Mouse (Mus musculus): Measurements from ENCODE around the gene Sult1b1. TPM values are rescaled to one million over a fixed set of nuclear protein-coding genes. Genes with fewer than 3 reads are reported as not detected.
"Not testable (repeated sequence)": the region's sequence is repeated elsewhere in the genome, so short reads cannot be mapped to it uniquely, and the experiment has no call there.

Sult1b1 gene
- total and polyA plus RNA-seq, 2 experiments from 2014 or later, result not detected

DNA sequence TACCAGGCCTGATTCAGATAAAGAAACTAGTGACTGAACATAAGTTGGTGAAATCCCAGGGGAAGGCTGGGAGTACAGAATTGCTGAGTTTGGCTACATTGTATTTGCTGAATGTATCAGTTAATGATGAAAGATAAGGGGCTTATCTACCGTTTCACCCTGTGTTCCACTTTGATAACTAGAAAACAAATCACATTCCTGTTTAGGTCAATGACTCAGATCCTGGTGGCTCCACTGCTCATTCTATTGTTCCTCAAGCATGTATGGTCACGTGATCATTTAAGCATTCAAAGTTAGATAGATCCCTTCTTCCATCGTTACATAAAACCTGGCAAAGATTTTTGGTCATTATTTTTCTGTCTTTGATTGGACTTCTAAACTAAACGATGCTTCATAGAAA lies 24.5 kb upstream of the Sult1b1 start:
- WGBS, result 69% methylated on average over 4 of the region's 4 CpGs
- DNase-seq (no peak), ATAC-seq (no peak)
- no peak overlapping the region for H3K4me3 ChIP-seq (ENCODE audit: low read depth, low read length)
- H3K9me3 ChIP-seq (ENCODE audit: low read length), result no peaks in the 10 kb centered on the region
- H3K27ac ChIP-seq (ENCODE audit: low read depth, low read length), result no peak overlapping the region
- H3K9ac ChIP-seq, result no peak overlapping the region
- no peak for TF ChIP-seq CTCF (IDR thresholded peaks at IDR 0.05; ENCODE audit: low read depth)
- no peaks in the 10 kb centered on the region for H3K4me1 ChIP-seq (ENCODE audit: insufficient read depth)
- H3K27me3 ChIP-seq (ENCODE audit: insufficient read depth, low read length), result no peaks in the 10 kb centered on the region
- H3K36me3 ChIP-seq (ENCODE audit: insufficient read depth), result no peaks in the 10 kb centered on the region
- H3K4me2 ChIP-seq (ENCODE audit: low read depth), result no peak overlapping the region

GRCm38 (mm10) chr5:87560145-87560544 lies 22.1 kb upstream of the Sult1b1 start:
- 79% methylated on average over 5 of the region's 5 CpGs for WGBS
- Histone ChIP-seq H3K36me3 (ENCODE audit: insufficient read depth) (no peaks in the 10 kb centered on the region), H3K4me3 (ENCODE audit: low read depth, low read length) (no peak overlapping the region), H3K9me3 (ENCODE audit: low read length) (no peaks in the 10 kb centered on the region), H3K4me2 (ENCODE audit: low read depth) (no peak overlapping the region), H3K9ac (no peak overlapping the region), H3K27ac (ENCODE audit: low read depth, low read length) (no peak overlapping the region), H3K4me1 (ENCODE audit: insufficient read depth) (no peaks in the 10 kb centered on the region), H3K27me3 (ENCODE audit: insufficient read depth, low read length) (no peaks in the 10 kb centered on the region)
- TF ChIP-seq CTCF (IDR thresholded peaks at IDR 0.05; ENCODE audit: low read depth), result no peak
- ATAC-seq, result no peak
- no peak for DNase-seq

GRCm38 (mm10) chr5:87550935-87551334 lies 12.9 kb upstream of the Sult1b1 start:
- Histone ChIP-seq H3K9ac (no peak overlapping the region), H3K27me3 (ENCODE audit: insufficient read depth, low read length) (no peaks in the 10 kb centered on the region), H3K9me3 (ENCODE audit: low read length) (no peaks in the 10 kb centered on the region), H3K36me3 (ENCODE audit: insufficient read depth) (no peaks in the 10 kb centered on the region), H3K27ac (ENCODE audit: low read depth, low read length) (no peak overlapping the region), H3K4me3 (ENCODE audit: low read depth, low read length) (no peak overlapping the region), H3K4me1 (ENCODE audit: insufficient read depth) (no peaks in the 10 kb centered on the region), H3K4me2 (ENCODE audit: low read depth) (no peak overlapping the region)
- TF ChIP-seq CTCF (IDR thresholded peaks at IDR 0.05; ENCODE audit: low read depth), result no peak
- WGBS, result 15% methylated on average over 1 of the region's 1 CpGs
- no peak for ATAC-seq
- DNase-seq, result no peak

DNA sequence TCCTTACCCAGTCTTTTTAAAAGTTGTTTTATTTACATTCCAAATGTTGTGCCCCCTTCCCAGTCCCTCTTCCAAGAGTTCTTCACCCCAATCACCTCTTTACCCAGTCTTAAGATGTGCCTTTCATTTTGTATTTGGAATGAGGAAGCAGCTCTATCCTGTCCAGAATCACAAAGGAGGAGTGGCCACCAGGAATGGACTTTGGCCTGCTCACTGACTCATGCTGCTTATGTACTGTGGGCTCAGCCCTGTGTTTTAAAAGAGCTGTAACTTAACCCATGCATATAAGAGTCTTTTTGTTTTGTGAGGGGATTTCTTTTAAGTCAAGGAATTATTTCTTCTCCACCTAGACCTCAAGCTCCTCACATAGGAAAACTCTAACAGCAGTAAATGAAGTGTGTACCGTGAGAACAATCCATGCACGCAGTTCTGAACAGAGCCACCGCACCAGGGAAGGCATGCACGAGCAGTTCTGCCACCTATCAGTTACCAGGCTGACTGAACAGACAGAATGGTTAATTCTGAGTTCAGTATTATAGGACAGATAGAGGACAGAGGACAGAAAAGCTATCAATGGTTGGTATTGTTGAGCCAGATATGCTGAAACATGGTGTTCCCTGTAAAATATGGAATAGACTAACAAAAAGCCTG lies 1.9 kb downstream of the Sult1b1 start:
- no peak for TF ChIP-seq CTCF (IDR thresholded peaks at IDR 0.05; ENCODE audit: low read depth)
- Histone ChIP-seq H3K4me3 (ENCODE audit: low read depth, low read length) (no peak overlapping the region), H3K4me2 (ENCODE audit: low read depth) (no peak overlapping the region), H3K9ac (no peak overlapping the region), H3K4me1 (ENCODE audit: insufficient read depth) (no peaks in the 10 kb centered on the region), H3K27me3 (ENCODE audit: insufficient read depth, low read length) (no peaks in the 10 kb centered on the region), H3K9me3 (ENCODE audit: low read length) (no peaks in the 10 kb centered on the region), H3K36me3 (ENCODE audit: insufficient read depth) (no peaks in the 10 kb centered on the region), H3K27ac (ENCODE audit: low read depth, low read length) (no peak overlapping the region)
- DNase-seq, result no peak
- WGBS, result 51% methylated on average over 4 of the region's 4 CpGs
- ATAC-seq, result no peak

- WGBS, result 76% methylated on average over 2 of the region's 2 CpGs
- no peak for ATAC-seq
- H3K27ac ChIP-seq (ENCODE audit: low read depth, low read length), result no peak overlapping the region
- H3K4me1 ChIP-seq (ENCODE audit: insufficient read depth), result no peaks in the 10 kb centered on the region
- H3K4me3 ChIP-seq (ENCODE audit: low read depth, low read length), result no peak overlapping the region
- H3K36me3 ChIP-seq (ENCODE audit: insufficient read depth), result no peaks in the 10 kb centered on the region
- no peak overlapping the region for H3K9ac ChIP-seq
- H3K4me2 ChIP-seq (ENCODE audit: low read depth), result no peak overlapping the region
- no peaks in the 10 kb centered on the region for H3K27me3 ChIP-seq (ENCODE audit: insufficient read depth, low read length)
- DNase-seq, result no peak
- TF ChIP-seq CTCF (IDR thresholded peaks at IDR 0.05; ENCODE audit: low read depth), result no peak
- no peaks in the 10 kb centered on the region for H3K9me3 ChIP-seq (ENCODE audit: low read length)
Observed at GRCm38 (mm10) chr5:87532288-87532687, 5.7 kb downstream of the Sult1b1 start.

GRCm38 (mm10) chr5:87523561-87523960 lies 14.4 kb downstream of the Sult1b1 start:
- H3K9me3 ChIP-seq (ENCODE audit: low read length); ATAC-seq: not testable (repeated sequence)
- 95% methylated on average over 2 of the region's 2 CpGs for WGBS

GRCm38 (mm10) chr5:87505776-87506458 lies 32.1 kb downstream of the Sult1b1 start:
- Histone ChIP-seq H3K4me3 (ENCODE audit: low read depth, low read length) (no peak overlapping the region), H3K9me3 (ENCODE audit: low read length) (no peaks in the 10 kb centered on the region), H3K36me3 (ENCODE audit: insufficient read depth) (no peaks in the 10 kb centered on the region), H3K27me3 (ENCODE audit: insufficient read depth, low read length) (no peaks in the 10 kb centered on the region), H3K27ac (ENCODE audit: low read depth, low read length) (no peak overlapping the region), H3K4me1 (ENCODE audit: insufficient read depth) (no peaks in the 10 kb centered on the region), H3K4me2 (ENCODE audit: low read depth) (no peak overlapping the region), H3K9ac (no peak overlapping the region)
- TF ChIP-seq CTCF (IDR thresholded peaks at IDR 0.05; ENCODE audit: low read depth), result no peak
- DNase-seq (no peak), ATAC-seq (no peak)
- 33% methylated on average over 4 of the region's 4 CpGs for WGBS

More at GRCm38 (mm10) chr5:87523561-87523960, 14.4 kb downstream of the Sult1b1 start:
- H3K36me3 ChIP-seq (ENCODE audit: insufficient read depth); H3K4me1 ChIP-seq (ENCODE audit: insufficient read depth); H3K27ac ChIP-seq (ENCODE audit: low read depth, low read length); DNase-seq; H3K4me3 ChIP-seq (ENCODE audit: low read depth, low read length); H3K27me3 ChIP-seq (ENCODE audit: insufficient read depth, low read length); H3K4me2 ChIP-seq (ENCODE audit: low read depth); H3K9ac ChIP-seq: not testable (repeated sequence)

All from forebrain, postnatal 0 days (tissue).